Mouse (Mus musculus) c-Kit-positive CD71-negative TER-119-negative erythroid progenitor cells, embryonic 14.5 days (primary cell): ENCODE data around the gene Lrp2.

ENCODE experiments used
- DNase-seq: peaks from one replicate; pipeline ENCODE4 v3.0.0-alpha.2; 2013; ENCODE audit warnings: low read depth

The Lrp2 gene

GRCm38 (mm10) chr2:69585886-69586398 lies at the start of gene Lrp2:
Lrp2 (minus strand) TSS chr2:69586065.
- no peak for DNase-seq

GRCm38 (mm10) chr2:69635064-69635701 lies 49.3 kb upstream of the Lrp2 start:
- DNase-seq = peak; percentile 62

- no peak for DNase-seq
Observed at GRCm38 (mm10) chr2:69631449-69631848, 45.6 kb upstream of the Lrp2 start.

- DNase-seq = no peak
Observed at GRCm38 (mm10) chr2:69630792-69631191, 44.9 kb upstream of the Lrp2 start.

- no peak for DNase-seq
Observed at GRCm38 (mm10) chr2:69629914-69630313, 44.0 kb upstream of the Lrp2 start.

GRCm38 (mm10) chr2:69629215-69629614 lies 43.4 kb upstream of the Lrp2 start:
- no peak for DNase-seq

- DNase-seq = no peak
Observed at GRCm38 (mm10) chr2:69619286-69619685, 33.4 kb upstream of the Lrp2 start.

GRCm38 (mm10) chr2:69618336-69618735 lies 32.5 kb upstream of the Lrp2 start:
- DNase-seq = no peak

GRCm38 (mm10) chr2:69613237-69613636 lies 27.4 kb upstream of the Lrp2 start:
- peak; percentile 44 for DNase-seq

GRCm38 (mm10) chr2:69612716-69613115 lies 26.9 kb upstream of the Lrp2 start:
- no peak for DNase-seq

- DNase-seq = no peak
Observed at GRCm38 (mm10) chr2:69612237-69612636, 26.4 kb upstream of the Lrp2 start.

GRCm38 (mm10) chr2:69606621-69607020 lies 20.8 kb upstream of the Lrp2 start:
- no peak for DNase-seq

- no peak for DNase-seq
Observed at GRCm38 (mm10) chr2:69603726-69604393, 18.0 kb upstream of the Lrp2 start.

- DNase-seq = no peak
Observed at GRCm38 (mm10) chr2:69593168-69593567, 7.3 kb upstream of the Lrp2 start.

GRCm38 (mm10) chr2:69592536-69592935 lies 6.7 kb upstream of the Lrp2 start:
- no peak for DNase-seq

- DNase-seq = no peak
Observed at GRCm38 (mm10) chr2:69591966-69592505, 6.2 kb upstream of the Lrp2 start.

- no peak for DNase-seq
Observed at GRCm38 (mm10) chr2:69590548-69590947, 4.7 kb upstream of the Lrp2 start.

GRCm38 (mm10) chr2:69587896-69588295 lies 2.0 kb upstream of the Lrp2 start:
- DNase-seq = no peak

GRCm38 (mm10) chr2:69586821-69587728 lies 1.2 kb upstream of the Lrp2 start:
- no peak for DNase-seq

GRCm38 (mm10) chr2:69585191-69585885 lies 527 bp downstream of the Lrp2 start:
- DNase-seq = no peak

- no peak for DNase-seq
Observed at GRCm38 (mm10) chr2:69584117-69584933, 1.5 kb downstream of the Lrp2 start.
